Mouse (Mus musculus): Measurements from ENCODE around the gene F12. TPM values are rescaled to one million over a fixed set of nuclear protein-coding genes. Genes with fewer than 3 reads are reported as not detected.
A peak's percentile ranks its signal among the peaks of the same experiment; 100 is the strongest.

F12 gene
- total RNA-seq, 2 experiments from 2014 or later = 1.3 to 36.6 TPM

- DNase-seq (ENCODE audit: low spot score in 2 of 2) = peak; percentile 72 to 78
These were observed 8.6 kb downstream of the F12 start for GRCm38 (mm10) chr13:55418004-55418403.

GRCm38 (mm10) chr13:55414743-55415380, 11.7 kb downstream of the F12 start, which contains the start of gene Pfn3:
Gene Pfn3 (minus strand): TSS chr13:55415232.
- DNase-seq (ENCODE audit: low spot score in 2 of 2) = no peak

- DNase-seq (ENCODE audit: low spot score in 2 of 2) = no peak
These were observed 13.3 kb downstream of the F12 start for GRCm38 (mm10) chr13:55413333-55413732.

GRCm38 (mm10) chr13:55412643-55413307, 13.8 kb downstream of the F12 start:
- DNase-seq (ENCODE audit: low spot score in 2 of 2) = no peak

GRCm38 (mm10) chr13:55411826-55412225, 14.8 kb downstream of the F12 start:
- no peak for DNase-seq (ENCODE audit: low spot score in 2 of 2)

GRCm38 (mm10) chr13:55408546-55409120, 18.0 kb downstream of the F12 start:
- no peak for DNase-seq (ENCODE audit: low spot score in 2 of 2)

GRCm38 (mm10) chr13:55407341-55407740, 19.3 kb downstream of the F12 start:
- DNase-seq (ENCODE audit: low spot score in 2 of 2) = no peak

- DNase-seq (ENCODE audit: low spot score in 2 of 2) = no peak
These were observed 20.7 kb downstream of the F12 start for GRCm38 (mm10) chr13:55405783-55406390.

- peak; percentile 31 to 43 for DNase-seq (ENCODE audit: low spot score in 2 of 2)
These were observed 21.5 kb downstream of the F12 start for GRCm38 (mm10) chr13:55404853-55405782.

- no peak for DNase-seq (ENCODE audit: low spot score in 2 of 2)
These were observed 22.4 kb downstream of the F12 start for GRCm38 (mm10) chr13:55403935-55404852.

GRCm38 (mm10) chr13:55403266-55403665, 23.3 kb downstream of the F12 start:
- no peak for DNase-seq (ENCODE audit: low spot score in 2 of 2)

- no peak for DNase-seq (ENCODE audit: low spot score in 2 of 2)
These were observed 26.6 kb downstream of the F12 start for GRCm38 (mm10) chr13:55400039-55400346.

- DNase-seq (ENCODE audit: low spot score in 2 of 2) = no peak
These were observed 27.1 kb downstream of the F12 start for GRCm38 (mm10) chr13:55399300-55400038.

GRCm38 (mm10) chr13:55398088-55398487, 28.5 kb downstream of the F12 start, which contains the start of gene Slc34a1:
Gene Slc34a1 (plus strand): TSS chr13:55398187.
- DNase-seq (ENCODE audit: low spot score in 2 of 2) = no peak

GRCm38 (mm10) chr13:55392933-55393332, 33.7 kb downstream of the F12 start:
- no peak for DNase-seq (ENCODE audit: low spot score in 2 of 2)

- no peak for DNase-seq (ENCODE audit: low spot score in 2 of 2)
These were observed 35.0 kb downstream of the F12 start for GRCm38 (mm10) chr13:55391626-55392029.

GRCm38 (mm10) chr13:55390644-55391043, 35.9 kb downstream of the F12 start:
- DNase-seq (ENCODE audit: low spot score in 2 of 2) = no peak

- no peak for DNase-seq (ENCODE audit: low spot score in 2 of 2)
These were observed 44.8 kb downstream of the F12 start for GRCm38 (mm10) chr13:55381790-55382189.

GRCm38 (mm10) chr13:55378907-55379580, 47.5 kb downstream of the F12 start:
- DNase-seq (ENCODE audit: low spot score in 2 of 2) = no peak
